Mouse (Mus musculus): ENCODE data around the gene Ly6g5c. TPM values are rescaled to one million over a fixed set of nuclear protein-coding genes. Genes with fewer than 3 reads are reported as not detected.

The Ly6g5c gene
- polyA plus RNA-seq, 1 experiment: not detected

Other genes with a start within 250 kb of the Ly6g5c start
- 0.41 and 1.5 TPM in 2 replicates for gene Cfb, start 245.8 kb upstream of the Ly6g5c start, polyA plus RNA-seq (2012; ENCODE audit: low replicate concordance)
- 6.4 and 10.1 TPM in 2 replicates for gene Zbtb12, start 228.8 kb upstream of the Ly6g5c start, polyA plus RNA-seq (2012; ENCODE audit: low replicate concordance)
- 0.10 TPM in 1 of 2 replicates, not detected in the other for gene Gm20547, start 226.2 kb upstream of the Ly6g5c start, polyA plus RNA-seq (2012; ENCODE audit: low replicate concordance)
- 1.3 and 3.9 TPM in 2 replicates for gene C2, start 210.0 kb upstream of the Ly6g5c start, polyA plus RNA-seq (2012; ENCODE audit: low replicate concordance)
- gene Ehmt2, start 209.8 kb upstream of the Ly6g5c start, polyA plus RNA-seq (2012; ENCODE audit: low replicate concordance): 427 and 438 TPM in 2 replicates
- not detected in 2 replicates for gene Slc44a4, start 193.8 kb upstream of the Ly6g5c start, polyA plus RNA-seq (2012; ENCODE audit: low replicate concordance)
- 22.5 and 43.0 TPM in 2 replicates for gene Neu1, start 177.0 kb upstream of the Ly6g5c start, polyA plus RNA-seq (2012; ENCODE audit: low replicate concordance)
- gene Hspa1b, start 149.0 kb upstream of the Ly6g5c start, polyA plus RNA-seq (2012; ENCODE audit: low replicate concordance): 16.5 and 41.3 TPM in 2 replicates
- gene Gm20481, start 138.4 kb upstream of the Ly6g5c start, polyA plus RNA-seq (2012; ENCODE audit: low replicate concordance): not detected in 2 replicates
- 3.5 and 6.7 TPM in 2 replicates for gene Hspa1a, start 136.1 kb upstream of the Ly6g5c start, polyA plus RNA-seq (2012; ENCODE audit: low replicate concordance)
- gene Hspa1l, start 135.6 kb upstream of the Ly6g5c start, polyA plus RNA-seq (2012; ENCODE audit: low replicate concordance): not detected in 2 replicates
- 146 and 328 TPM in 2 replicates for gene Lsm2, start 126.4 kb upstream of the Ly6g5c start, polyA plus RNA-seq (2012; ENCODE audit: low replicate concordance)
- gene Vars, start 107.3 kb upstream of the Ly6g5c start, polyA plus RNA-seq (2012; ENCODE audit: low replicate concordance): 1,671 and 2,394 TPM in 2 replicates
- gene Vwa7, start 91.7 kb upstream of the Ly6g5c start, polyA plus RNA-seq (2012; ENCODE audit: low replicate concordance): 1.2 and 1.8 TPM in 2 replicates
- 8.2 and 32.0 TPM in 2 replicates for gene Sapcd1, start 80.3 kb upstream of the Ly6g5c start, polyA plus RNA-seq (2012; ENCODE audit: low replicate concordance)
- 33.3 and 82.0 TPM in 2 replicates for gene Msh5, start 61.5 kb upstream of the Ly6g5c start, polyA plus RNA-seq (2012; ENCODE audit: low replicate concordance)
- gene Clic1, start 58.3 kb upstream of the Ly6g5c start, polyA plus RNA-seq (2012; ENCODE audit: low replicate concordance): 197 and 295 TPM in 2 replicates
- 22.4 and 54.0 TPM in 2 replicates for gene Ddah2, start 49.2 kb upstream of the Ly6g5c start, polyA plus RNA-seq (2012; ENCODE audit: low replicate concordance)
- 0.34 TPM in 1 of 2 replicates, not detected in the other for gene Ly6g6c, start 42.9 kb upstream of the Ly6g5c start, polyA plus RNA-seq (2012; ENCODE audit: low replicate concordance)
- 0.27 and 0.54 TPM in 2 replicates for gene Mpig6b, start 42.1 kb upstream of the Ly6g5c start, polyA plus RNA-seq (2012; ENCODE audit: low replicate concordance)
- gene Ly6g6e, start 31.4 kb upstream of the Ly6g5c start, polyA plus RNA-seq (2012; ENCODE audit: low replicate concordance): not detected in 2 replicates
- gene Ly6g6d, start 30.2 kb upstream of the Ly6g5c start, polyA plus RNA-seq (2012; ENCODE audit: low replicate concordance): not detected in 2 replicates
- gene Ly6g6f, start 22.7 kb upstream of the Ly6g5c start, polyA plus RNA-seq (2012; ENCODE audit: low replicate concordance): 0.31 TPM in 1 of 2 replicates, not detected in the other
- gene Abhd16a, start 19.0 kb upstream of the Ly6g5c start, polyA plus RNA-seq (2012; ENCODE audit: low replicate concordance): 312 and 354 TPM in 2 replicates
- gene Ly6g5b, start 7.1 kb downstream of the Ly6g5c start, polyA plus RNA-seq (2012; ENCODE audit: low replicate concordance): 0.71 TPM in 1 of 2 replicates, not detected in the other
- 76.3 and 112 TPM in 2 replicates for gene Gpank1, start 13.2 kb downstream of the Ly6g5c start, polyA plus RNA-seq (2012; ENCODE audit: low replicate concordance)
- 69.5 and 70.4 TPM in 2 replicates for gene Csnk2b, start 13.8 kb downstream of the Ly6g5c start, polyA plus RNA-seq (2012; ENCODE audit: low replicate concordance)
- gene D17H6S53E, start 18.1 kb downstream of the Ly6g5c start, polyA plus RNA-seq (2012; ENCODE audit: low replicate concordance): 9.5 and 12.1 TPM in 2 replicates
- gene Apom, start 23.8 kb downstream of the Ly6g5c start, polyA plus RNA-seq (2012; ENCODE audit: low replicate concordance): 0.24 TPM in 1 of 2 replicates, not detected in the other
- gene Bag6, start 26.9 kb downstream of the Ly6g5c start, polyA plus RNA-seq (2012; ENCODE audit: low replicate concordance): 803 and 946 TPM in 2 replicates
- gene Prrc2a, start 56.6 kb downstream of the Ly6g5c start, polyA plus RNA-seq (2012; ENCODE audit: low replicate concordance): 1,544 and 3,522 TPM in 2 replicates
- 1.9 and 3.8 TPM in 2 replicates for gene Aif1, start 67.8 kb downstream of the Ly6g5c start, polyA plus RNA-seq (2012; ENCODE audit: low replicate concordance)
- 1.1 and 24.0 TPM in 2 replicates for gene Lst1, start 80.2 kb downstream of the Ly6g5c start, polyA plus RNA-seq (2012; ENCODE audit: low replicate concordance)
- gene Ltb, start 86.2 kb downstream of the Ly6g5c start, polyA plus RNA-seq (2012; ENCODE audit: low replicate concordance): 75.8 and 165 TPM in 2 replicates
- 2.6 and 2.7 TPM in 2 replicates for gene Tnf, start 93.7 kb downstream of the Ly6g5c start, polyA plus RNA-seq (2012; ENCODE audit: low replicate concordance)
- gene Lta, start 97.1 kb downstream of the Ly6g5c start, polyA plus RNA-seq (2012; ENCODE audit: low replicate concordance): 4.2 and 5.6 TPM in 2 replicates
- not detected in 2 replicates for gene Gm16181, start 112.6 kb downstream of the Ly6g5c start, polyA plus RNA-seq (2012; ENCODE audit: low replicate concordance)
- gene Atp6v1g2, start 125.4 kb downstream of the Ly6g5c start, polyA plus RNA-seq (2012; ENCODE audit: low replicate concordance): 0.69 and 1.2 TPM in 2 replicates
- gene Nfkbil1, start 127.5 kb downstream of the Ly6g5c start, polyA plus RNA-seq (2012; ENCODE audit: low replicate concordance): 31.5 and 40.3 TPM in 2 replicates
- gene Ddx39b, start 133.5 kb downstream of the Ly6g5c start, polyA plus RNA-seq (2012; ENCODE audit: low replicate concordance): 114 and 195 TPM in 2 replicates
- 138 and 236 TPM in 2 replicates for gene H2-D1, start 154.5 kb downstream of the Ly6g5c start, polyA plus RNA-seq (2012; ENCODE audit: low replicate concordance)
- 2.6 and 3.1 TPM in 2 replicates for gene H2-Q1, start 212.1 kb downstream of the Ly6g5c start, polyA plus RNA-seq (2012; ENCODE audit: low replicate concordance)
- gene H2-Q2, start 234.0 kb downstream of the Ly6g5c start, polyA plus RNA-seq (2012; ENCODE audit: low replicate concordance): 1.7 and 1.8 TPM in 2 replicates